In genomic region chr14:47276036-47276603, GRCm38 (mm10) we compare ENCODE assay signal across 8 mouse cellular contexts. TPM values are rescaled to one million over a fixed set of nuclear protein-coding genes. Genes with fewer than 3 reads are reported as not detected.
DNase-seq lines count a peak whose midpoint lies in the region; ATAC-seq and TF ChIP-seq lines count a peak whose summit lies in the region.

No protein-coding gene starts in this region.

- H3K4me2 ChIP-seq in embryonic facial prominence, embryonic 13.5 days = peak overlapping the region; percentile 72
- H3K4me2 ChIP-seq in intestine, embryonic 15.5 days (replicated peaks) = peak overlapping the region; percentile 75
- peak overlapping the region; percentile 75 for H3K4me2 ChIP-seq in midbrain, embryonic 12.5 days (replicated peaks)

- H3K36me3 ChIP-seq in heart, adult 2 months (ENCODE audit: control insufficient read depth, insufficient read depth, low read length) = peaks cover 2% of the 10 kb centered on the region; the same call in 1 of the 2 replicates
- peaks cover 14% of the 10 kb centered on the region for H3K36me3 ChIP-seq in embryonic facial prominence, embryonic 13.5 days
- no peaks in the 10 kb centered on the region for H3K36me3 ChIP-seq in intestine, embryonic 15.5 days
- peaks cover 16% of the 10 kb centered on the region for H3K36me3 ChIP-seq in midbrain, embryonic 12.5 days

- no peaks in the 10 kb centered on the region for H3K27me3 ChIP-seq in heart, adult 2 months (ENCODE audit: control insufficient read depth, insufficient read depth, low read length)
- H3K27me3 ChIP-seq in embryonic facial prominence, embryonic 13.5 days = no peaks in the 10 kb centered on the region
- no peaks in the 10 kb centered on the region for H3K27me3 ChIP-seq in intestine, embryonic 15.5 days (replicated peaks)
- no peaks in the 10 kb centered on the region for H3K27me3 ChIP-seq in midbrain, embryonic 12.5 days

- intact Hi-C loops in heart, adult 2 months (cut with DNase I) = loop anchor here (2.0 to 5.0 kb wide), 2 partner anchors 23 to 141 kb away; partner anchors contain the start of genes Dlgap5 and Mapk1ip1l
- intact Hi-C loops in heart, postnatal 14 days (cut with DNase I) = loop anchor here (2.0 kb wide), 2 partner anchors 23 to 123 kb away; partner anchors contain the start of gene Mapk1ip1l

- WGBS in heart, adult 2 months = 3% methylated on average over 22 of the region's 22 CpGs
- WGBS in embryonic facial prominence, embryonic 13.5 days = 2% methylated on average over 22 of the region's 22 CpGs
- WGBS in intestine, embryonic 15.5 days = 2% methylated on average over 22 of the region's 22 CpGs
- WGBS in midbrain, embryonic 12.5 days = 3% methylated on average over 22 of the region's 22 CpGs

- H3K4me1 ChIP-seq in heart, adult 2 months (ENCODE audit: control insufficient read depth, insufficient read depth, low read length) = no peaks in the 10 kb centered on the region; the same call in 1 of the 2 replicates
- peaks cover 13% of the 10 kb centered on the region for H3K4me1 ChIP-seq in embryonic facial prominence, embryonic 13.5 days
- 0 out of 2 replicates have a peak, but pooled peaks cover 4% of the 10 kb centered on the region for H3K4me1 ChIP-seq in intestine, embryonic 15.5 days (replicated peaks)
- peaks cover 17% of the 10 kb centered on the region for H3K4me1 ChIP-seq in midbrain, embryonic 12.5 days

- no peaks in the 10 kb centered on the region for H3K9me3 ChIP-seq in embryonic facial prominence, embryonic 13.5 days
- H3K9me3 ChIP-seq in intestine, embryonic 15.5 days = no peaks in the 10 kb centered on the region
- no peaks in the 10 kb centered on the region for H3K9me3 ChIP-seq in midbrain, embryonic 12.5 days

- no peak for TF ChIP-seq CTCF in heart, adult 2 months (IDR thresholded peaks at IDR 0.05)

- no peak for TF ChIP-seq EP300 in heart, adult 2 months (IDR thresholded peaks at IDR 0.05; ENCODE audit: insufficient read depth, low read depth, low read length)

- DNase-seq in heart, adult 2 months = no peak
- DNase-seq in heart, postnatal 14 days = no peak
- DNase-seq in CD4-positive, CD25-positive, alpha-beta regulatory T cell, adult 2 months (ENCODE audit: low read depth, low spot score) = peak; percentile 43
- DNase-seq in frontal cortex, adult 2 months (ENCODE audit: extremely low spot score in 1 of 2, low spot score in 1 of 2) = no peak
- DNase-seq in left cerebral cortex, adult 11 months (ENCODE audit: low spot score) = no peak

- H3K27ac ChIP-seq in heart, adult 2 months = peak overlapping the region; percentile 96
- H3K27ac ChIP-seq in embryonic facial prominence, embryonic 13.5 days = peak overlapping the region; percentile 60
- H3K27ac ChIP-seq in intestine, embryonic 15.5 days = peak overlapping the region; percentile 97
- peak overlapping the region; percentile 95 for H3K27ac ChIP-seq in midbrain, embryonic 12.5 days (replicated peaks)

- peak overlapping the region; percentile 69 for H3K9ac ChIP-seq in heart, adult 2 months (ENCODE audit: low read depth, low read length)
- H3K9ac ChIP-seq in embryonic facial prominence, embryonic 13.5 days = peak overlapping the region; percentile 92
- peak overlapping the region; percentile 83 for H3K9ac ChIP-seq in intestine, embryonic 15.5 days
- H3K9ac ChIP-seq in midbrain, embryonic 12.5 days (replicated peaks) = peak overlapping the region; percentile 87

- peak overlapping the region; percentile 83 for H3K4me3 ChIP-seq in heart, adult 2 months
- H3K4me3 ChIP-seq in embryonic facial prominence, embryonic 13.5 days = peak overlapping the region; percentile 93
- peak overlapping the region; percentile 81 for H3K4me3 ChIP-seq in intestine, embryonic 15.5 days (replicated peaks)
- peak overlapping the region; percentile 79 for H3K4me3 ChIP-seq in midbrain, embryonic 12.5 days

- TF ChIP-seq POLR2A in heart, adult 2 months (IDR thresholded peaks at IDR 0.05; ENCODE audit: insufficient read depth, low read depth, low read length) = no peak

- ATAC-seq in embryonic facial prominence, embryonic 13.5 days (ENCODE audit: insufficient number of reproducible peaks, insufficient read depth, low FRiP score, low TSS enrichment, low read depth) = no peak
- peak; percentile 18; the same call in 1 of the 2 replicates for ATAC-seq in intestine, embryonic 15.5 days
- peak; percentile 47; the same call in 1 of the 2 replicates for ATAC-seq in midbrain, embryonic 12.5 days (ENCODE audit: low FRiP score, low read depth)

- no peaks in the 10 kb centered on the region; the same call in 1 of the 2 replicates for H3K79me2 ChIP-seq in heart, adult 2 months (replicated peaks; ENCODE audit: control insufficient read depth, insufficient read depth, low read length)

RNA-seq across cellular contexts. Expression of gene Wdhd1, which starts 0.5 kb away (rescaled TPM):
- total RNA-seq in heart, adult 2 months (2021) = under 1 TPM; 0.48 to 0.73 TPM
- polyA plus RNA-seq in heart, adult 2 months (2012; rRNA removed) = 0.33 and 0.53 TPM in 2 replicates
- total RNA-seq in heart, postnatal 14 days (2021) = 1 to 10 TPM; 1.5 to 2.0 TPM
- 35.9 and 36.5 TPM in 2 replicates for polyA plus RNA-seq in embryonic facial prominence, embryonic 13.5 days (2015; fragmentation: Nextera tagmentation; extraction: Ambion mirVana)
- polyA plus RNA-seq in intestine, embryonic 15.5 days (2015; fragmentation: Nextera tagmentation; extraction: Ambion mirVana) = 25.1 and 28.4 TPM in 2 replicates
- 41.6 and 42.3 TPM in 2 replicates for polyA plus RNA-seq in midbrain, embryonic 12.5 days (2016; fragmentation: Nextera tagmentation; extraction: Ambion mirVana)
- 5.6 and 6.6 TPM in 2 replicates for polyA plus RNA-seq in frontal cortex, adult 2 months (2012; rRNA removed)

RNA-seq across cellular contexts. Expression of gene Socs4, which starts 0.6 kb away (rescaled TPM):
- total RNA-seq in heart, adult 2 months (2021) = 10 to 100 TPM; 13.4 to 14.9 TPM
- polyA plus RNA-seq in heart, adult 2 months (2012; rRNA removed) = 2.2 and 5.5 TPM in 2 replicates
- total RNA-seq in heart, postnatal 14 days (2021) = 10 to 100 TPM; 16.3 to 20.0 TPM
- polyA plus RNA-seq in embryonic facial prominence, embryonic 13.5 days (2015; fragmentation: Nextera tagmentation; extraction: Ambion mirVana) = 3.7 TPM in 2 replicates
- polyA plus RNA-seq in intestine, embryonic 15.5 days (2015; fragmentation: Nextera tagmentation; extraction: Ambion mirVana) = 4.2 and 4.8 TPM in 2 replicates
- polyA plus RNA-seq in midbrain, embryonic 12.5 days (2016; fragmentation: Nextera tagmentation; extraction: Ambion mirVana) = 4.3 and 4.9 TPM in 2 replicates
- 5.6 and 5.9 TPM in 2 replicates for polyA plus RNA-seq in frontal cortex, adult 2 months (2012; rRNA removed)

RNA-seq across cellular contexts. Expression of gene Mapk1ip1l, which starts 21.9 kb away (rescaled TPM):
- total RNA-seq in heart, adult 2 months (2021) = 10 to 100 TPM; 29.8 to 34.2 TPM
- 14.6 and 15.0 TPM in 2 replicates for polyA plus RNA-seq in heart, adult 2 months (2012; rRNA removed)
- total RNA-seq in heart, postnatal 14 days (2021) = 10 to 100 TPM; 36.9 to 40.7 TPM
- 73.1 and 76.5 TPM in 2 replicates for polyA plus RNA-seq in embryonic facial prominence, embryonic 13.5 days (2015; fragmentation: Nextera tagmentation; extraction: Ambion mirVana)
- polyA plus RNA-seq in intestine, embryonic 15.5 days (2015; fragmentation: Nextera tagmentation; extraction: Ambion mirVana) = 61.5 and 63.4 TPM in 2 replicates
- polyA plus RNA-seq in midbrain, embryonic 12.5 days (2016; fragmentation: Nextera tagmentation; extraction: Ambion mirVana) = 79.9 and 88.8 TPM in 2 replicates
- 28.1 and 29.9 TPM in 2 replicates for polyA plus RNA-seq in frontal cortex, adult 2 months (2012; rRNA removed)
